Mouse (Mus musculus) ES-Bruce4 (cell line): ENCODE measurements around the gene Nck2. TPM values are rescaled to one million over a fixed set of nuclear protein-coding genes. Genes with fewer than 3 reads are reported as not detected.
"Not testable (repeated sequence)": the region's sequence is repeated elsewhere in the genome, so short reads cannot be mapped to it uniquely, and the experiment has no call there.

Experiments used
- H3K27ac ChIP-seq: 2 replicates; pipeline ENCODE4 v1.5.1; 2012; ENCODE audit warnings: low read length, inconsistent platforms; ENCODE audit not compliant: insufficient read depth
- H3K27me3 ChIP-seq: 2 replicates; pipeline ENCODE4 v1.6.1; 2012; ENCODE audit warnings: mild to moderate bottlenecking, low read length, inconsistent platforms; ENCODE audit not compliant: control insufficient read depth, poor library complexity, insufficient read depth, severe bottlenecking
- H3K36me3 ChIP-seq: 2 replicates; pipeline ENCODE4 v1.6.1; 2012; ENCODE audit warnings: inconsistent platforms, mild to moderate bottlenecking, low read length, moderate library complexity; ENCODE audit not compliant: control insufficient read depth, poor library complexity, insufficient read depth, severe bottlenecking
- H3K4me1 ChIP-seq: one replicate; pipeline ENCODE4 v1.8.1; 2011; ENCODE audit warnings: low read length; ENCODE audit not compliant: control insufficient read depth, insufficient read depth
- H3K4me3 ChIP-seq: 2 replicates; pipeline ENCODE4 v1.5.1; 2011; ENCODE audit warnings: low read depth, mild to moderate bottlenecking, low read length
- H3K9ac ChIP-seq: 2 replicates; pipeline ENCODE4 v1.6.1; 2012; ENCODE audit warnings: low read depth, mild to moderate bottlenecking, inconsistent platforms; ENCODE audit not compliant: poor library complexity, severe bottlenecking
- H3K9me3 ChIP-seq: replicated peaks from 2 replicates; pipeline ENCODE4 v1.6.1; 2012; ENCODE audit warnings: mild to moderate bottlenecking, low read length, inconsistent platforms; ENCODE audit not compliant: control insufficient read depth, poor library complexity, insufficient read depth, severe bottlenecking
- CTCF ChIP-seq: IDR thresholded peaks from one replicate; pipeline ENCODE4 v1.8.1; 2011; ENCODE audit warnings: low read depth, low read length
- EP300 ChIP-seq: IDR thresholded peaks from 2 replicates; pipeline ENCODE4 v1.6.1; 2011; ENCODE audit warnings: low read depth, low read length; ENCODE audit not compliant: insufficient read depth
- POLR2A ChIP-seq: IDR thresholded peaks from one replicate; pipeline ENCODE4 v1.8.1; 2011; ENCODE audit warnings: low read length; ENCODE audit not compliant: insufficient read depth
- polyA plus RNA-seq: library from polyadenylated mRNA; stranded (reverse); fragments of >200 nt; gene quantifications from 2 replicates; pipeline ENCODE4 v1.2.4, GENCODE M21; 2011; ENCODE audit warnings: low read depth; ENCODE audit not compliant: missing spikeins, insufficient read depth, insufficient read length

Nck2 gene
- polyA plus RNA-seq, 1 experiment = 21.2 TPM

GRCm38 (mm10) chr1:43530295-43531020 lies 86.1 kb downstream of the Nck2 start:
- Histone ChIP-seq H3K4me3 (no peak overlapping the region), H3K9me3 (no peaks in the 10 kb centered on the region)
- no peak for TF ChIP-seq EP300
- TF ChIP-seq POLR2A = no peak
- TF ChIP-seq CTCF = no peak

GRCm38 (mm10) chr1:43531307-43531706 lies 86.9 kb downstream of the Nck2 start:
- TF ChIP-seq CTCF (no peak), EP300 (no peak), POLR2A (no peak)
- H3K4me1 ChIP-seq = no peaks in the 10 kb centered on the region
- no peak overlapping the region for H3K4me3 ChIP-seq
- no peaks in the 10 kb centered on the region for H3K27me3 ChIP-seq
- no peak overlapping the region for H3K9ac ChIP-seq
- H3K9me3 ChIP-seq = no peaks in the 10 kb centered on the region
- peaks cover 2% of the 10 kb centered on the region; the same call in 1 of the 2 replicates for H3K36me3 ChIP-seq
- no peak overlapping the region for H3K27ac ChIP-seq

More at GRCm38 (mm10) chr1:43530295-43531020, 86.1 kb downstream of the Nck2 start:
- H3K27ac ChIP-seq = no peak overlapping the region
- peaks cover 2% of the 10 kb centered on the region; the same call in 1 of the 2 replicates for H3K36me3 ChIP-seq
- H3K9ac ChIP-seq = no peak overlapping the region
- no peaks in the 10 kb centered on the region for H3K4me1 ChIP-seq
- no peaks in the 10 kb centered on the region for H3K27me3 ChIP-seq

- Histone ChIP-seq H3K4me1 (no peaks in the 10 kb centered on the region), H3K4me3 (no peak overlapping the region), H3K27ac (no peak overlapping the region), H3K9me3 (no peaks in the 10 kb centered on the region), H3K36me3 (peaks cover 2% of the 10 kb centered on the region; the same call in 1 of the 2 replicates), H3K9ac (no peak overlapping the region), H3K27me3 (no peaks in the 10 kb centered on the region)
- TF ChIP-seq POLR2A = no peak
These were observed 87.9 kb downstream of the Nck2 start for GRCm38 (mm10) chr1:43532279-43532678.

DNA sequence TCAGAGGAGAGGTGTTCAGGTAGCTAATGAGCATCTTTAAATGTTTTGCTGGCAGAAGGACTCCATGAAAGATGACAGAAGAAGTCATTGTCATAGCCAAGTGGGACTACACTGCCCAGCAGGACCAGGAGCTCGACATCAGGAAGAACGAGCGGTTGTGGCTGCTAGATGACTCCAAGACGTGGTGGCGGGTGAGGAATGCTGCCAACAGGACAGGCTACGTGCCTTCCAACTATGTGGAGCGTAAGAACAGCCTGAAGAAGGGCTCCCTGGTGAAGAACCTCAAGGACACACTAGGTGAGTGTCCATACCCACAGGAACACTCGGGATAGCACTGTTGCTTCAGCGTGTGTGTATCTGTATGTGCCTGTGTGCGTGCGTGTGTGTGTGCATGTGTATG lies 89.1 kb downstream of the Nck2 start:
- not testable (repeated sequence) for H3K27ac ChIP-seq, H3K4me1 ChIP-seq, H3K27me3 ChIP-seq, H3K9me3 ChIP-seq, H3K4me3 ChIP-seq, H3K9ac ChIP-seq, H3K36me3 ChIP-seq

DNA sequence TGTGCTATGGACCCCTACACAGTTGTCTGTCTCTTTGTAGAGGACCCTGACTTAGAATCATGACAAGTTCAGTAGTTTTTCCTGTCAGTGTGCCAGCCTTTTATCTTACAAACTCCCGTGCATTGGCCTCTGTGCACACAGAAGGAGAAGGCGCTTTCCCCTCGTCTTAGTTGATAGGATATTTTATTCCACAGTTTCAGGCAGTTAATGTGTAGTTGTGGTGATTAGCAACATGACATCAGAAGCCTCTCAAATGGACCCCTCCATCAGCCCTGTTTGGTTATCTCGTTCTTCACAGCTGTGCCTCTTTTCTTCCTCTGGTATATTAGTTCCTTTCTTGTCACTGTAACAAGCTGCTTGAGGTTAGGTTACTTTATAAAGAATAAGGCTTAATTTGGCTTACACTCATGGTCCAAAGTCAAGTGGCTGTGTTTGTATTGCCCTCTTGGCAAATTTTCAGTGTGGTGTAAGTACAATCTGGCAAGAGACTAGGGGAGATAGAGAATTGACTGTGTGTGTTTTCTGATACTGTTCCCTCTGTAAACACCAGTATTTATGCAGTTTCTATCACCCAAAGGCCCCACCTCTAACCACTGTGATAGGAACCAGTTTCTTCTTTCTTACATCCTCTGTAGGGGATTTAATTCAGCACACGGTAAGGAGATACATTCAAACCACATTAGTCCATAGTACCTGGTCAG lies 89.8 kb downstream of the Nck2 start:
- Histone ChIP-seq H3K9me3 (no peaks in the 10 kb centered on the region), H3K9ac (no peak overlapping the region), H3K27me3 (no peaks in the 10 kb centered on the region), H3K27ac (no peak overlapping the region), H3K4me3 (no peak overlapping the region), H3K36me3 (no peaks in the 10 kb centered on the region; the same call in 1 of the 2 replicates), H3K4me1 (no peaks in the 10 kb centered on the region)
- no peak for TF ChIP-seq EP300
- TF ChIP-seq CTCF = no peak
- TF ChIP-seq POLR2A = no peak

DNA sequence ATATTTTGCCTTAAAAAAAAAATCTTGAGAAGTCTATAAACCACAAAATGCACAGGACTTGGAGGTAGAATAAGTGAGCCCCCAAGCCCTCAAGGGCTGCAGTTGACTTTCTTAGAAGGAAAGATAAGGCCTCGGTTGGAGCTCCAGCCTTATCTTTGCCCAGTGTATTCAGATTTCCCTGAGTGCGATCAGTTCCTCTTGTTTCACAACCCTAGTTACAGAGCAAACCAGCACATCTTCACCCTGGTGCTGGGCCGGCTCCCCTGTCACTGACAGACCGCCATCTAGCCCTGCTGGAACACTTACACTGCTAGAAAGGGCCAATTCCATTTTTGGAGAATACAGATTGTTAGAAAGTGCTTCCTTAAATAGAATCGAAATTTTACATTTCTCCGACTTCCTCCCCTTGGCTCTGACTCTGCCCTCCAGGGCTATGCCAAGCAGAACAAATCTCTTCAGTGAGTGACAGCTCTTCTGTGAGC lies 91.2 kb downstream of the Nck2 start:
- Histone ChIP-seq H3K27ac (no peak overlapping the region), H3K27me3 (no peaks in the 10 kb centered on the region)

More for the DNA sequence above, 91.2 kb downstream of the Nck2 start:
- H3K9ac ChIP-seq = no peak overlapping the region
- H3K9me3 ChIP-seq = no peaks in the 10 kb centered on the region
- no peaks in the 10 kb centered on the region; the same call in 1 of the 2 replicates for H3K36me3 ChIP-seq
- no peak overlapping the region for H3K4me3 ChIP-seq
- TF ChIP-seq EP300 (no peak), POLR2A (no peak), CTCF (no peak)
- no peaks in the 10 kb centered on the region for H3K4me1 ChIP-seq
